10 mouse cellular contexts compared by ENCODE assay signal in genomic region chrX:99243251-99243650, GRCm38 (mm10).
DNase-seq lines count a peak whose midpoint lies in the region.
"Had no signal": no experiment of that assay in that cellular context is flagged by ENCODE, and none has a peak within 500 bp of the region (broad histone marks: within the 10 kb centered on the region; RNA-seq: fewer than 3 reads in every experiment).

No protein-coding gene starts in this region.

- DNase-seq in cerebellum, adult 11-12 months = peak; percentile 18
- no peak for DNase-seq in cerebellum, adult 11 months
- peak; percentile 12 for DNase-seq in urinary bladder, postnatal 14 days (ENCODE audit: low spot score)
- DNase-seq in urinary bladder, postnatal 4 days (ENCODE audit: low spot score in 2 of 2) = no peak
- peak; percentile 59 to 71 for DNase-seq in cerebellum, postnatal 10 days
- DNase-seq in frontal cortex, adult 2 months (ENCODE audit: extremely low spot score in 1 of 2, low spot score in 1 of 2) = no peak
- DNase-seq in B cell, adult 2 months = no peak
- DNase-seq: adrenal gland, postnatal 14 days; gastrocnemius, postnatal 14 days; kidney, adult 11 months had no signal

Comparison
In these comparisons a context has a peak if more than half of its experiments do, and no peak if none do; other contexts are left out.
1. DNase-seq: peak in cerebellum, adult 11-12 months (single experiment), urinary bladder, postnatal 14 days (single experiment) and cerebellum, postnatal 10 days (2 of 2); none in cerebellum, adult 11 months (single experiment), urinary bladder, postnatal 4 days (0 of 2), frontal cortex, adult 2 months (0 of 2) and B cell, adult 2 months (0 of 2).